Mouse (Mus musculus): ENCODE data around the gene Lrp6. TPM values are rescaled to one million over a fixed set of nuclear protein-coding genes. Genes with fewer than 3 reads are reported as not detected.

Gene Lrp6
- polyA plus RNA-seq, 1 experiment from 2014 or later: 10.1 TPM

- ATAC-seq (no peak), DNase-seq (no peak)
- 89% methylated on average over 10 of the region's 10 CpGs for WGBS (ENCODE audit: insufficient replicate concordance)
- Histone ChIP-seq H3K4me3 (ENCODE audit: low read depth, low read length) (no peak overlapping the region), H3K9ac (replicated peaks) (no peak overlapping the region), H3K36me3 (replicated peaks; ENCODE audit: insufficient read depth, low read length) (peaks cover 40% of the 10 kb centered on the region), H3K4me1 (ENCODE audit: insufficient read depth) (peaks cover 4% of the 10 kb centered on the region), H3K27ac (ENCODE audit: low read depth) (no peak overlapping the region), H3K4me2 (ENCODE audit: low read depth, low read length) (no peak overlapping the region), H3K9me3 (ENCODE audit: low read length) (no peaks in the 10 kb centered on the region), H3K27me3 (ENCODE audit: insufficient read depth, low read length) (no peaks in the 10 kb centered on the region)
- no peak for TF ChIP-seq CTCF (IDR thresholded peaks at IDR 0.05; ENCODE audit: low read depth)
- TF ChIP-seq EP300 (IDR thresholded peaks at IDR 0.05; ENCODE audit: low read depth): no peak
These were observed 100.0 kb downstream of the Lrp6 start for GRCm38 (mm10) chr6:134466671-134467229.

GRCm38 (mm10) chr6:134461175-134461574 is 105.6 kb downstream of the Lrp6 start:
- Histone ChIP-seq H3K36me3 (replicated peaks; ENCODE audit: insufficient read depth, low read length) (peaks cover 55% of the 10 kb centered on the region), H3K9me3 (ENCODE audit: low read length) (no peaks in the 10 kb centered on the region), H3K4me3 (ENCODE audit: low read depth, low read length) (no peak overlapping the region), H3K4me1 (ENCODE audit: insufficient read depth) (no peaks in the 10 kb centered on the region), H3K4me2 (ENCODE audit: low read depth, low read length) (no peak overlapping the region), H3K27me3 (ENCODE audit: insufficient read depth, low read length) (no peaks in the 10 kb centered on the region), H3K9ac (replicated peaks) (no peak overlapping the region), H3K27ac (ENCODE audit: low read depth) (no peak overlapping the region)
- 81% methylated on average over 6 of the region's 6 CpGs for WGBS (ENCODE audit: insufficient replicate concordance)
- DNase-seq (no peak), ATAC-seq (no peak)
- no peak for TF ChIP-seq EP300 (IDR thresholded peaks at IDR 0.05; ENCODE audit: low read depth)
- no peak for TF ChIP-seq CTCF (IDR thresholded peaks at IDR 0.05; ENCODE audit: low read depth)

- H3K9ac ChIP-seq (replicated peaks): no peak overlapping the region
- no peak overlapping the region for H3K4me2 ChIP-seq (ENCODE audit: low read depth, low read length)
- no peaks in the 10 kb centered on the region for H3K9me3 ChIP-seq (ENCODE audit: low read length)
- 83% methylated on average over 1 of the region's 1 CpGs for WGBS (ENCODE audit: insufficient replicate concordance)
- DNase-seq (no peak), ATAC-seq (no peak)
- H3K4me1 ChIP-seq (ENCODE audit: insufficient read depth): no peaks in the 10 kb centered on the region
- TF ChIP-seq CTCF (IDR thresholded peaks at IDR 0.05; ENCODE audit: low read depth) (no peak), EP300 (IDR thresholded peaks at IDR 0.05; ENCODE audit: low read depth) (no peak)
- no peak overlapping the region for H3K4me3 ChIP-seq (ENCODE audit: low read depth, low read length)
- no peak overlapping the region for H3K27ac ChIP-seq (ENCODE audit: low read depth)
- H3K27me3 ChIP-seq (ENCODE audit: insufficient read depth, low read length): no peaks in the 10 kb centered on the region
- peaks cover 63% of the 10 kb centered on the region for H3K36me3 ChIP-seq (replicated peaks; ENCODE audit: insufficient read depth, low read length)
These were observed 108.4 kb downstream of the Lrp6 start for GRCm38 (mm10) chr6:134458376-134458775.

- peak; percentile 33; the same call in 1 of the 2 replicates for ATAC-seq
- Histone ChIP-seq H3K4me2 (ENCODE audit: low read depth, low read length) (no peak overlapping the region), H3K27me3 (ENCODE audit: insufficient read depth, low read length) (no peaks in the 10 kb centered on the region), H3K4me3 (ENCODE audit: low read depth, low read length) (no peak overlapping the region), H3K4me1 (ENCODE audit: insufficient read depth) (no peaks in the 10 kb centered on the region), H3K27ac (ENCODE audit: low read depth) (no peak overlapping the region), H3K9me3 (ENCODE audit: low read length) (no peaks in the 10 kb centered on the region), H3K9ac (replicated peaks) (no peak overlapping the region), H3K36me3 (replicated peaks; ENCODE audit: insufficient read depth, low read length) (peaks cover 67% of the 10 kb centered on the region)
- TF ChIP-seq CTCF (IDR thresholded peaks at IDR 0.05; ENCODE audit: low read depth) (peak; percentile 66), EP300 (IDR thresholded peaks at IDR 0.05; ENCODE audit: low read depth) (peak; percentile 44; the same call in 1 of the 2 replicates)
- WGBS (ENCODE audit: insufficient replicate concordance): 91% methylated on average over 1 of the region's 1 CpGs
- DNase-seq: peak; percentile 31
These were observed 112.7 kb downstream of the Lrp6 start for GRCm38 (mm10) chr6:134454093-134454492.

- Histone ChIP-seq H3K27me3 (ENCODE audit: insufficient read depth, low read length) (no peaks in the 10 kb centered on the region), H3K36me3 (replicated peaks; ENCODE audit: insufficient read depth, low read length) (peaks cover 62% of the 10 kb centered on the region), H3K9me3 (ENCODE audit: low read length) (no peaks in the 10 kb centered on the region), H3K9ac (replicated peaks) (no peak overlapping the region), H3K4me1 (ENCODE audit: insufficient read depth) (no peaks in the 10 kb centered on the region), H3K4me2 (ENCODE audit: low read depth, low read length) (no peak overlapping the region), H3K4me3 (ENCODE audit: low read depth, low read length) (no peak overlapping the region), H3K27ac (ENCODE audit: low read depth) (no peak overlapping the region)
- 67% methylated on average over 14 of the region's 14 CpGs for WGBS (ENCODE audit: insufficient replicate concordance)
- DNase-seq (no peak), ATAC-seq (no peak)
- TF ChIP-seq EP300 (IDR thresholded peaks at IDR 0.05; ENCODE audit: low read depth): no peak
- no peak for TF ChIP-seq CTCF (IDR thresholded peaks at IDR 0.05; ENCODE audit: low read depth)
These were observed 116.1 kb downstream of the Lrp6 start for GRCm38 (mm10) chr6:134450661-134451119.

- TF ChIP-seq CTCF (IDR thresholded peaks at IDR 0.05; ENCODE audit: low read depth) (no peak), EP300 (IDR thresholded peaks at IDR 0.05; ENCODE audit: low read depth) (no peak)
- 84% methylated on average over 11 of the region's 11 CpGs for WGBS (ENCODE audit: insufficient replicate concordance)
- no peak for ATAC-seq
These were observed 116.8 kb downstream of the Lrp6 start for GRCm38 (mm10) chr6:134449958-134450357.

More at GRCm38 (mm10) chr6:134449958-134450357, 116.8 kb downstream of the Lrp6 start:
- no peaks in the 10 kb centered on the region for H3K4me1 ChIP-seq (ENCODE audit: insufficient read depth)
- DNase-seq: no peak
- no peaks in the 10 kb centered on the region for H3K27me3 ChIP-seq (ENCODE audit: insufficient read depth, low read length)
- H3K9ac ChIP-seq (replicated peaks): no peak overlapping the region
- peaks cover 57% of the 10 kb centered on the region for H3K36me3 ChIP-seq (replicated peaks; ENCODE audit: insufficient read depth, low read length)
- no peak overlapping the region for H3K4me3 ChIP-seq (ENCODE audit: low read depth, low read length)
- H3K9me3 ChIP-seq (ENCODE audit: low read length): no peaks in the 10 kb centered on the region
- H3K4me2 ChIP-seq (ENCODE audit: low read depth, low read length): no peak overlapping the region
- H3K27ac ChIP-seq (ENCODE audit: low read depth): no peak overlapping the region
